Mouse (Mus musculus): ENCODE data around the gene Teddm3. TPM values are rescaled to one million over a fixed set of nuclear protein-coding genes. Genes with fewer than 3 reads are reported as not detected.

The Teddm3 gene
- polyA plus RNA-seq (2017; shearing (Covaris generic)) = 0.76 TPM

GRCm38 (mm10) chr16:21153900-21154299 lies at the start of gene Teddm3:
TSS of gene Teddm3 (minus strand) at chr16:21154000.

Other genes with a start within 250 kb of the Teddm3 start
- 0.18 TPM for gene Ephb3, start 50.8 kb upstream of the Teddm3 start, polyA plus RNA-seq (2017; shearing (Covaris generic))